Mouse (Mus musculus) stomach, embryonic 14.5 days (tissue): ENCODE measurements around the gene Nln. TPM values are rescaled to one million over a fixed set of nuclear protein-coding genes. Genes with fewer than 3 reads are reported as not detected.

Experiments
- polyA plus RNA-seq: library from polyadenylated mRNA; unstranded; fragments of >200 nt; fragmentation: Nextera tagmentation; extraction: Ambion mirVana; gene quantifications from 2 replicates; pipeline ENCODE4 v1.2.1, GENCODE M21; 2014

Nln gene
- polyA plus RNA-seq, 1 experiment from 2014 or later: 22.9 TPM

Other genes with a start within 250 kb of the Nln start
- 39.8 and 41.3 TPM in 2 replicates for gene Erbin, start 189.1 kb downstream of the Nln start, polyA plus RNA-seq
- 6.0 and 7.2 TPM in 2 replicates for gene Sgtb, start 127 bp upstream of the Nln start, polyA plus RNA-seq
- gene Trappc13, start 68.9 kb upstream of the Nln start, polyA plus RNA-seq: 65.4 and 66.2 TPM in 2 replicates
- gene Trim23, start 69.2 kb upstream of the Nln start, polyA plus RNA-seq: 18.9 and 19.3 TPM in 2 replicates
- 61.1 and 69.2 TPM in 2 replicates for gene Cenpk, start 119.0 kb upstream of the Nln start, polyA plus RNA-seq
- 15.1 and 16.0 TPM in 2 replicates for gene Ppwd1, start 119.2 kb upstream of the Nln start, polyA plus RNA-seq
- 5.0 and 6.4 TPM in 2 replicates for gene Adamts6, start 178.2 kb upstream of the Nln start, polyA plus RNA-seq